Mouse (Mus musculus) skeletal muscle tissue, adult 2 months (tissue): ENCODE results near the gene Cwc25.

Source experiments
- DNase-seq: peaks from one replicate; pipeline ENCODE4 v3.0.0-alpha.2; 2012; ENCODE audit warnings: low read depth, low spot score

The Cwc25 gene

GRCm38 (mm10) chr11:97766154-97766881 is at the start of gene Cwc25:
Gene Cwc25 (minus strand): TSS chr11:97766556.
- peak; percentile 95 for DNase-seq

DNA sequence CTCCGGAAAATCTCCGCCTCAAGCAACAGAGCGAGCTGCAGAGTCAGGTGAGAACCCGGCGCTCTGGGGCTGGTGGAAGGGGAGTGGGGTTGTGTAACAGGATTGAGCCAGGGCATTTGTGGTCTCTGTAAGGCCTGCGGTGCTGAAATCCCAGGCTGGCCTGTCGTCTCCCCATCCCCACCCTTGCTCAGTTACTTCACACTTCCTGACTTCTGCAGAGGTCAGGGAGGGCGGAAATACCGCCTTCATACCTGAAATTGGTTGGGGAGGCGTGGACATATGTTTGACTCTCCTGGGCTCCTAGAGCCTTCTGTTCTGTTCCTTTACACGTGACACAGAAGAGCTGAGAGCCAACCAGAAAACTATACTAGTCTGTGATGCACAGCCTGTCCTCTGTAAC is 49.4 kb upstream of the Cwc25 start:
- DNase-seq: no peak

DNA sequence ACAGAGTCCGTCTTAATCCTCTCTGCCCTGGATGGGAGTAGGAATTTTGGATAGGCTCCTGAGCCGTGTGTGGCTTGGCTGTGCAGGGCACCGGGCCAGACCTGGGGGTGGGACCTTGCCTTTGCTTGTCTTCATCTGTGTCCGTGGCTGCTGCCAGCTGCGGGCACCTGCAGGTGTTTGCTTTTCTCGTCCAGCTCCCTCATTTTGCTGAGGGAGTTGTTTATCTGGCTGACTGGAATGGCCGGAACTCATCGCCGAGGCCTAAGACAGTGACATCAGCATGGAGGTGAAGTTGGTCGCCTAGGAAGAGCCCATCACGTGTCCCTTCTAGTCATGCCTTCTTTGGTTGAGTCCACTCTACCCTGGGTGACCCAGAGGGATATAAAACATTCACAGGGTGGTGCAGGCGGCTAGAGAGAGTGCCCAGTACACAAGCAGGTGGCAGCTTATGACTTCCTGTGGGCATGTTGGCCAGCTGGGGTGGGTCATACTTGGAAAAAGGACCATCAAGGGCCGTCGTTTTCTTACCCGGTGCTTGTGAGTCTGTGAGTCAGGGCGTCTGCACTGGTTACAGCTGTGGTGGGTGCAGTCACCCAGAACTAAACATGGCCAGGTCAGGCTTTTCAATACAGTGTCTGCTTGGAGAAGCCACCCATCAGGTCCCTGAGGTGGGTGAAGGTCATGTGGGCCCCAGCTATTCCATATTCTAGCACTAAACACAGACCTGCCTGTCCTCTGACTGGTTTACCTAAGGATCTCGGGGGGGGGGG is 47.6 kb upstream of the Cwc25 start:
- DNase-seq: no peak

DNA sequence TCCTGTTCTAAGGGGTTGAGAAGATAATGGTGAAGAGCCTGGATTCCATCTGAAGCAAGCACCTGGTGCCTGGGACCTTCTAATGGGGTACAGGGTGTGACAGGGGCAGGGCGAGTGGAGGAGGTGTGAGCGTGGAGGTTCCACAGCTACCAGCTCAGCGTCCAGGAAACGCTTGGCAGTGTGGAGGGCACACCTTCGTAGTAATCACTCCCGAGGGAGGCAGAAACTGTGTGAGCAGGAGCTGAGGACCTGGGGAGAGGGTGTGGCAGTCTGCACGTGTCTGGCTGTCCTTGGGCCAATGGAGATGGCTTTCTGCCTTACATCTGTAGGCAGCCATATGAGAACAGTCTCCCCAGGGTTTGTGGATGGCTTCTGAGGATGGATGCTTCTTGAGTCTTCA is 46.7 kb upstream of the Cwc25 start:
- no peak for DNase-seq

DNA sequence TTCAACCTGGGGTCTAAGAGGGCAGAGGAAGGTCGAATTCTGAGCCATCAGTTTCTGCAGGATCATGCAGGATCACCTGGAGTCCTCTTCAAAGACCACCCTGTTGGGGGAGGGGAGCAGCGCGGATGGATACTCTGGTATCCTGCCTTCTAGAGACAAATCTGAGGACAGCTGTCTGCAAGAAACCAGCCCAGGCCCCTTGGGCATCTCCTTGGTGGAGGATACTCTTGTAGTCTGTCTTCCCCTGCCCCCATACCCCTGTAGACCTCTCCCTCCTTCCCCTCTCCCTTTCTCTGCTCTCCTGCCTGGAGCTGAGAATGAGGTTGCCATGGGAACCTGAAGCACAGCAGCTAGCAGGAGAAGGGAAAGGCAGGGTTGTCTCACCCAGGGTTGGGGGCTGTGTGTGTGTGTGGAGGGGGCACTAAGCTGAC is 46.1 kb upstream of the Cwc25 start:
- no peak for DNase-seq

GRCm38 (mm10) chr11:97811569-97812362 is 45.4 kb upstream of the Cwc25 start:
- no peak for DNase-seq

DNA sequence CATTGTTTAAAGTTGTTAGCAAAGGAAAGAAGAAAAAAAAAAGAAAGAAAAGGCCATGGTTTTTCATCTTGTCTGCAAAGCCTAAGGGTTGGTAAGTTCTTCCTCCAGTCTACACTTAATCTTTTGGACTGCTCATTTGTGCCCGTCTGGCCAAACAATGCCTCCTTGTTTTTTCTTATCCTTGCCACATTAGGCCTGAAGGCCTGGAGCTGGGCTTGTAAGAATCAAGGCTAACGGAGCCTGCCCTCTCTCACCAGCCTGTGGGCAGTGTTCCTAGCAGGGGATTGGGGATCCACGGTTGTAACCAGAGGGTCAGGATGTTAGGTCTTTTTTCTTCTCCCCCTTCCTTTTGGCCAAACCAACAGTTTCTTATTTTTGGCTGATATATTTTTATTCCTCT is 44.6 kb upstream of the Cwc25 start:
- DNase-seq: no peak

DNA sequence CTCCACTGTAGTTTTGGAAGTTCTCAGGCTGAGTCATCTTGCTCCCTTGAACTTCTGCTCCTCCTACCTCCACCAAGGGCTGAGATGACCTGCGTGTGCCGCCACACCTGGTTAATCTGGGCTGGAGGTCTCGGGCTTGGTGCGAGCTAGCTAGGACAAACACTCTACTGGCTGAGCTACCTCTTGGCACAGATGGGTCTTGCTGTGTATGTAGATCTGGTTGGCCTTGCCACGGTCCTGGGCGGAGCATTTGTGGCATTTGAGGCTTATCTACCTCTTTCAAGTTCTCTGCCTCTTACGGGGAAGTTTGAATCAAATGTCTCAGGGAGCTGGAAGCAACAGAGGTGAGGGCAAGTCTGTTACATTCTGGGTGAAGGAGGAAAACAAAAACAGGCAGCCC is 44.0 kb upstream of the Cwc25 start:
- DNase-seq: no peak

DNA sequence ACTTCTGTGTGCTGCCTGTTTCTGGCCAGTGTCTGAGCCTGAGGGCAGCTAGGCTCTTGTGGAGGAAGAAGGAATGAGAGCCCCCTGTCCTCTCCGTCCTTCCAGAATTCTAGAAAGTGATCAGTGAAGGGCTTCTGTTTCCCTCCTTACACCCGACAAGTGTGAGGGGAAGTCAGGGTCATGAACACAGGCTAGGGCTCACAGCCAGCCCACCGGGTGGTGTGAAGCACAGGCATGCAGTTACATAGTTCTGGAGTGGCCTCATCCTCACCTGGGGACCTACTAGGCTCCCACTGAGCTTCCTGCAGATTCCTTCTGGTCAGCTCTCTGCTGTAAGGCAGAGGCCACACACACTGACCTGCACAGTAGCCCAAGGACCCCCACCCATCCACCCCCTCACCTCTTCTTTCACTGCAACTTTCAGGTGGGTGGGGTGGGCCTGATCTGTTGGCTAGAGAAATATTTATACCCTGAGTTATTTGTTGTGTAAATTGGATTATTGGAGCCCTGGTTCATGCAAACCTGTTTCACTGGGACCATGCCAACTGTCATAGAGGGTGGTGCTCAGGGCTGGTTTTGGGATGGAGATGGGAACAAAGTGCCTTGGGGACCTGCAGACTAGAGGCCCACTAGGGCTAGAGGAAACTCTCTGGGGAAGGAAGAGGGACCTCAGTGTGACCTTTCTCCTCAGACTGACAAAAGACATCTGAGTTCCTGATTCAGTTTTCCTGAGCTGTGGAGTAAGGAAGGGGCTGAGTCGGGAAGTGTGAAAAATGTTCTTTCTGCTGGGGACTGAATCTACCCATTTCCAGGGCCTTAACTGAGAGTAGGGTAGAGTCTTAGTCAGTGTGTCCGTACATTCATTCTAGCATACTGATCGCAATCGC is 43.1 kb upstream of the Cwc25 start:
- DNase-seq: no peak

- DNase-seq: no peak
Observed at GRCm38 (mm10) chr11:97808621-97809234, 42.4 kb upstream of the Cwc25 start.

- DNase-seq: no peak
Observed at GRCm38 (mm10) chr11:97808093-97808492, 41.7 kb upstream of the Cwc25 start.

DNA sequence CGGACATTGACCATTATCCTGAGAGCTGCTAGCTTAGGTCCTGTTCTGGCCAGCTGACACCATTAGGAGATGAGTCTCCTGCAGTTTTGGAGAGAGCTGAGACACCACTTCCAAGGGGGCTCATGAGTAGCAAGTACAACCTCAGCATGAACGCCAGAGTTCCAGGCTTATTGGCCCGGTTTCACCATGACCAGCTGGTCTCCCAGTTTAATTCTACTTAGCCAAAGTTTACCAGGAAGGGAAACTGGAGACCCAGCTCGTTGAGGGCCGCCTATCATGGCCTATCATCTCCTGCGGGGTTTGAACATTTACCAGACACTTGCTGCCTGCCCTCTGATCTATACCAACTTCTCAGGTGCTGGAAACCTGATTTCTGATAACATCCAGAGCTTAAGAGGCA is 41.3 kb upstream of the Cwc25 start:
- no peak for DNase-seq

- DNase-seq: no peak
Observed at GRCm38 (mm10) chr11:97806613-97806964, 40.2 kb upstream of the Cwc25 start.

- no peak for DNase-seq
Observed at GRCm38 (mm10) chr11:97805662-97806612, 39.6 kb upstream of the Cwc25 start.

DNA sequence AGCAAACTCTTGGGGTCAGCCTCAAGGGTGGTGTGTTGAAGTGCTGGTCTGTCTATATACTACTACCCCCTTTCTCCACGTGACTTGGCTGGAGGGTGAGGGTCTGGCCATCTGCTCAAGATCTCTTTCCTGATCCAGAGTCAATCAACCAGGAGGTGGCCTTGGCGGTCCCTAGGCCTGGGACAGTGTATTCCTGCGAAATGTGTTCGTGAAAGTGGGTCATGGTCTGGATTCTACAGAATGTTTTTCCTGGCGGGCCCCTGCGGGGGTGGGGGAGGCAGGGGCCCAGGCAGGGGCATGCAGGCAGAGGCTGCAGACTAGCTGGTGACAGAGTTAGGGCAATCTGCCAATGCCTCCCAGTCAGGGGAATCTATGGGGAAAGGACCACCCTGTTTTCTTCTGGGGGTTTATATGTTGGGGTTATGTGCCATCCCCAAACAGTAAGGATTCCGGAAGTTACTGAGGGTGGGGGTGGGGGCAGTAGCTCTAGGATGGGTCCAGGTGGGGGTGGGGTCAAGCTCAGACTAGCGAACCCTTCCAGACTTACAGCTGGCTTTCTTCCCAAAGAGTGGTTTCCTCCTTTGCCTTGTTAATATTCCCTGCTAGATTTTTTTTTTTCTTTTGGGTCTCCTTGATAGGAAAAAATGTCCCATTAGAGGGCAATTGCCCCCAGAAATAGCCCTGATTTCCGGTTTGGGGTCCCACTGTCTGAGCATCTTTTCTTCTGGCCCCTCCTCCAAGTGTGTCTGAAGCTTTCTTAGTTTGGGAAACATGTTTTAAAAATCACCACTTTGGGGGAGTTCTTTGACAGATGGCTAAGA is 38.7 kb upstream of the Cwc25 start:
- DNase-seq: no peak

DNA sequence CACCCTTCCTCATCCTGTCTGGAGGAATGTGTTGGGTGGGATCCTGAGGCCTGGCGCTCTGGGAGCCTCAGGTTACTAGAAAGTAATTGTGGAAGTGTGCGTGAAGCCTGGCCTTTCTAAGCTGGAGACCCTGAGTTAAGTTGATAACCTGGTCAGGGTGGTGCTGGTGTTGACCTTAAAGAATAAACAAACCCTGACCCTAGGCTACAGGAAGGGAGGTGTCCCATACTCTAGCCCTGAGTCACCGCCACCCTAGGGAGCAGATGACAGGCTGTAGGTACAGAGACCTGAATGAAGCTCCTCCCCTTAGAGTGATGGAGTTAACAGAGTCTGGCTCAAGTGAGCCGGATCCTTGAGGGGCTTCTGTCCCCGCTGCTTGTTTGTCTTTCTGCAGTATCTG is 37.5 kb upstream of the Cwc25 start:
- DNase-seq: no peak

DNA sequence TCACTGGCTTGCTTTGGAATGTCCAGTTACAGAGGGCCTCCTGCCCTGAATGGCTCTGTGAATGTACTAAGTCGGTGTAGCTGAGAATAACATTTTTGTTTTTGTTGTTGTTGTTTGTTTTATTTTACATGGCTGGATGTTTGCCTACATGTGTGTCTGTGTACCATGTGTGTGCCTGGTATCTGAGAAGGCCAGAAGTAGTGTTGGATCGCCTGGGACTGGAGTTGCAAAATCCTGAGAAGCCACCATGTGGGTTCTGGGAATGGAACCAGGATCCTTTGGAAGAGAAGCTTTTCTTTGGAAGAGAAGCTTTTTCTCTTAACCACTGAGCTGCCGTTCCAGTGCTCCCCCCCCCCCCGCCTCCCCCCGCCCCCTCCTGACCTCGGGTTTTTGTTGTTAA is 36.1 kb upstream of the Cwc25 start:
- DNase-seq: no peak

DNA sequence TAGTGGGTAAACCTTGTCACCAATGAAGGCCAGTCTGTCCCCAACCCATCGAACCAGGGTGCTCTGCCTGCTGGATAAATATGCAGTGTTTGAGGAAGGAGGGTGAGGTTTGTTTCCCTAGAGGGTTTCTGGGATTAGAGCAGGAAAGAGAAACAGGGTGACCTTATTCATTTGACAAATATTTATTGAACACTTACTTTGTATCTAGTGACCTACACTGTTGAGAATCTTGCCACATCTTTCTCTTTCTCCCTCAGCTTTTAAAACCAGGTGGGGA is 35.8 kb upstream of the Cwc25 start:
- DNase-seq: no peak
